Mouse (Mus musculus) cerebellum, postnatal 10 days (tissue): ENCODE measurements at regions not wholly inside any gene's neighbourhood (a gene's known extent, or its start where the extent isn't known, plus 50 kb on each side); places are given as distances from the start of the nearest gene placed in this dataset.

ENCODE experiments used
- DNase-seq, 2 experiments: peaks; one replicate each; pipeline ENCODE4 v3.0.0; 2021; ENCODE audit warnings: mixed read lengths in 2 of 2

GRCm38 (mm10) chr10:111893941-111894340, 78.5 kb upstream of the Krr1 start:
- no peak for DNase-seq

- no peak for DNase-seq
Observed at GRCm38 (mm10) chr10:111897361-111897760, 75.1 kb upstream of the Krr1 start.

- peak; percentile 23 to 35 for DNase-seq
Observed at GRCm38 (mm10) chr10:111900723-111901716, 71.4 kb upstream of the Krr1 start.

GRCm38 (mm10) chr10:111903956-111904355, 68.5 kb upstream of the Krr1 start:
- DNase-seq = peak; percentile 80 to 81

- peak; percentile 97 to 98 for DNase-seq
Observed at GRCm38 (mm10) chr10:111907836-111908235, 64.6 kb upstream of the Krr1 start.

GRCm38 (mm10) chr10:111912561-111912960, 59.9 kb upstream of the Krr1 start:
- peak; percentile 94 to 96 for DNase-seq

GRCm38 (mm10) chr10:111913066-111913785, 59.2 kb upstream of the Krr1 start:
- peak in 1 of 2 experiments; percentile 42 for DNase-seq

- DNase-seq = no peak
Observed at GRCm38 (mm10) chr10:111914231-111914630, 58.2 kb upstream of the Krr1 start.

- no peak for DNase-seq
Observed at GRCm38 (mm10) chr10:111918071-111918507, 54.4 kb upstream of the Krr1 start.

- DNase-seq = no peak
Observed at GRCm38 (mm10) chr10:111919475-111919874, 53.0 kb upstream of the Krr1 start.

- DNase-seq = no peak
Observed at GRCm38 (mm10) chr10:111921492-111921891, 51.0 kb upstream of the Krr1 start.
